Comparison of ENCODE assay signal across 9 mouse cellular contexts in the genomic region with DNA sequence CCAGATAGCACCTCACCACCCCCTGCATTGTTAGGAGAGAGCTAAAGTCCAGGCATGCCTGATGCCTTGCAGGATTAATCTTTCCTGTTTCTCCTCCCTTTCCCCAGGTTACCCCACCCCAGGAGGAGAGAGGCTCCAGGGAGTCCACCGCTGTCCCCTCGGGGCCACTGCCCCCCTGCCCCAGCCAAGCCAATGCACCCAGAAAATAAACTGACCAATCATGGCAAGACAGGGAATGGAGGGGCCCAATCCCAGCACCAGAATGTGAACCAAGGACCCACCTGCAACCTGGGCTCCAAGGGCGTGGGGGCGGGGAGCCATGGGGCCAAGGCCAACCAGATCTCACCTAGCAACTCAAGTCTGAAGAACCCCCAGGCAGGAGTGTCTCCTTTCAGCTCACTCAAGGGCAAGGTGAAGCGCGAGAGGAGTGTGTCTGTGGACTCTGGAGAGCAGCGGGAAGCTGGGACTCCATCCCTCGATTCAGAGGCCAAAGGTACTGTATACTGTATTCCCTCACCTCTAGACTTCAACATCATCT. TPM values are rescaled to one million over a fixed set of nuclear protein-coding genes. Genes with fewer than 3 reads are reported as not detected.
A peak's percentile ranks its signal among the peaks of the same experiment; 100 is the strongest.
DNase-seq lines count a peak whose midpoint lies in the region; ATAC-seq and TF ChIP-seq lines count a peak whose summit lies in the region.
"Had no signal": no experiment of that assay in that cellular context is flagged by ENCODE, and none has a peak within 500 bp of the region (broad histone marks: within the 10 kb centered on the region; RNA-seq: fewer than 3 reads in every experiment).

No protein-coding gene starts in this region.

- H3K4me3 ChIP-seq in limb, embryonic 15.5 days, result peak overlapping the region; percentile 45
- no peak overlapping the region for H3K4me3 ChIP-seq in thymus, adult 2 months (ENCODE audit: control insufficient read depth, insufficient read depth, low read length)

- no peaks in the 10 kb centered on the region for H3K27me3 ChIP-seq in limb, embryonic 15.5 days
- H3K27me3 ChIP-seq in thymus, adult 2 months (ENCODE audit: control insufficient read depth, insufficient read depth, low read length), result no peaks in the 10 kb centered on the region

- TF ChIP-seq CTCF in thymus, adult 2 months (IDR thresholded peaks at IDR 0.05; ENCODE audit: borderline replicate concordance, control insufficient read depth, extremely low read depth, insufficient read depth, low read length, poor library complexity), result no peak

- peak overlapping the region; percentile 81 for H3K4me2 ChIP-seq in limb, embryonic 15.5 days

- peaks cover 81% of the 10 kb centered on the region for H3K4me1 ChIP-seq in limb, embryonic 15.5 days
- peaks cover 31% of the 10 kb centered on the region for H3K4me1 ChIP-seq in thymus, adult 2 months (replicated peaks; ENCODE audit: control insufficient read depth, insufficient read depth, low read length)

- 34% methylated on average over 8 of the region's 8 CpGs for WGBS in limb, embryonic 15.5 days
- WGBS in thymus, adult 2 months, result 92% methylated on average over 8 of the region's 8 CpGs

- H3K36me3 ChIP-seq in limb, embryonic 15.5 days, result peaks cover 41% of the 10 kb centered on the region
- H3K36me3 ChIP-seq in thymus, adult 2 months (ENCODE audit: control insufficient read depth, insufficient read depth, low read length), result no peaks in the 10 kb centered on the region

- DNase-seq in cerebellum, adult 18-20 months, result peak; percentile 10 to 27
- peak; percentile 37 for DNase-seq in cerebellum, adult 8-10 months
- DNase-seq in heart, postnatal 4 days, result peak; percentile 25
- DNase-seq in urinary bladder, postnatal 10 days (ENCODE audit: low spot score), result no peak
- DNase-seq in thymus, adult 2 months, result no peak

- ATAC-seq in cerebellum, adult (ENCODE audit: insufficient number of reproducible peaks, low FRiP score, low TSS enrichment), result no peak
- no peak for ATAC-seq in limb, embryonic 15.5 days (ENCODE audit: insufficient number of reproducible peaks, low FRiP score, low TSS enrichment, low read depth)
- no peak for ATAC-seq in erythroid progenitor cell, adult 5-6 weeks (replicated peaks; ENCODE audit: low FRiP score, poor library complexity, severe bottlenecking)

- H3K9ac ChIP-seq in limb, embryonic 15.5 days, result no peak overlapping the region

- H3K27ac ChIP-seq in limb, embryonic 15.5 days, result peak overlapping the region; percentile 97
- H3K27ac ChIP-seq in thymus, adult 2 months (ENCODE audit: control insufficient read depth, insufficient read depth, low read length), result no peak overlapping the region

- H3K9me3 ChIP-seq in limb, embryonic 15.5 days, result no peaks in the 10 kb centered on the region

- TF ChIP-seq POLR2A in thymus, adult 2 months (IDR thresholded peaks at IDR 0.05; ENCODE audit: control insufficient read depth, extremely low read depth, insufficient read depth, low read length, poor library complexity), result no peak

RNA-seq across cellular contexts. Expression of a gene that starts 18.1 kb away (rescaled TPM):
- 10 to 100 TPM; 56.8 to 64.0 TPM for total RNA-seq in heart, postnatal 4 days (2021)
- 16.8 and 18.5 TPM in 2 replicates for polyA plus RNA-seq in limb, embryonic 15.5 days (2015; fragmentation: Nextera tagmentation; extraction: Ambion mirVana)
- total RNA-seq in erythroid progenitor cell, adult 5-6 weeks (2015; ENCODE audit: low replicate concordance), result 0.36 and 2.5 TPM in 2 replicates
- total RNA-seq in erythroid progenitor cell, adult 5-6 weeks (2017; ENCODE audit: low replicate concordance), result 1.2 and 1.7 TPM in 2 replicates
- polyA plus RNA-seq in thymus, adult 2 months (2012; rRNA removed), result 38.7 and 50.4 TPM in 2 replicates

RNA-seq across cellular contexts. Expression of a gene that starts 45.9 kb away (rescaled TPM):
- total RNA-seq in heart, postnatal 4 days (2021), result not detected
- 0.37 and 0.45 TPM in 2 replicates for polyA plus RNA-seq in limb, embryonic 15.5 days (2015; fragmentation: Nextera tagmentation; extraction: Ambion mirVana)
- total RNA-seq in erythroid progenitor cell, adult 5-6 weeks (2015; ENCODE audit: low replicate concordance), result not detected in 2 replicates
- total RNA-seq in erythroid progenitor cell, adult 5-6 weeks (2017; ENCODE audit: low replicate concordance), result not detected in 2 replicates
- 1.4 and 1.6 TPM in 2 replicates for polyA plus RNA-seq in thymus, adult 2 months (2012; rRNA removed)
- total RNA-seq: heart, adult 18-20 months had no signal

RNA-seq across cellular contexts. Expression of a gene that starts 59.8 kb away (rescaled TPM):
- not detected for total RNA-seq in heart, postnatal 4 days (2021)
- polyA plus RNA-seq in limb, embryonic 15.5 days (2015; fragmentation: Nextera tagmentation; extraction: Ambion mirVana), result not detected in 2 replicates
- not detected in 2 replicates for total RNA-seq in erythroid progenitor cell, adult 5-6 weeks (2015; ENCODE audit: low replicate concordance)
- not detected in 2 replicates for total RNA-seq in erythroid progenitor cell, adult 5-6 weeks (2017; ENCODE audit: low replicate concordance)
- 0.08 and 0.22 TPM in 2 replicates for polyA plus RNA-seq in thymus, adult 2 months (2012; rRNA removed)
- total RNA-seq: heart, adult 18-20 months had no signal

Comparison
In these comparisons a context has a peak if more than half of its experiments do, and no peak if none do; other contexts are left out.
1. DNase-seq: peak in cerebellum, adult 18-20 months (2 of 2), cerebellum, adult 8-10 months (single experiment) and heart, postnatal 4 days (single experiment); none in urinary bladder, postnatal 10 days (single experiment) and thymus, adult 2 months (single experiment).
2. RNA of a gene that starts 18.1 kb away (total RNA-seq): 56.8 to 64.0 TPM in heart, postnatal 4 days; 0.36 to 2.5 TPM in erythroid progenitor cell, adult 5-6 weeks; every median in the first group is over 10 times any median in the second.